Mouse (Mus musculus) colon, adult 2 months (tissue): Measurements from ENCODE around the gene Sel1l. TPM values are rescaled to one million over a fixed set of nuclear protein-coding genes. Genes with fewer than 3 reads are reported as not detected.

Experiments used
- polyA plus RNA-seq: library from polyadenylated mRNA; depleted of rRNA; stranded (reverse); fragments of >200 nt; gene quantifications from 2 replicates; pipeline ENCODE4 v1.2.3, GENCODE M21; 2012; rRNA removed

The Sel1l gene
- 42.3 and 66.8 TPM in 2 replicates for polyA plus RNA-seq

GRCm38 (mm10) chr12:91849045-91849467 lies at the start of gene Sel1l:
Gene Sel1l (minus strand): TSS chr12:91849157.

GRCm38 (mm10) chr12:91787959-91788437 lies 61.0 kb downstream of the Sel1l start, which contains the start of gene Ston2:
Gene Ston2 (minus strand): TSS chr12:91788387.

Other genes starting within 250 kb of the Sel1l start
- 26.7 and 27.6 TPM in 2 replicates for gene Ston2, start 60.8 kb downstream of the Sel1l start, polyA plus RNA-seq